Mouse (Mus musculus): ENCODE results near the gene Smoc1.

The Smoc1 gene

GRCm38 (mm10) chr12:81026277-81026994 lies at the start of gene Smoc1:
Gene Smoc1 (plus strand): TSS chr12:81026808.
- DNase-seq (ENCODE audit: low spot score) = peak; percentile 88

- peak; percentile 90 for DNase-seq (ENCODE audit: low spot score)
Measured at GRCm38 (mm10) chr12:80982326-80982725, 44.3 kb upstream of the Smoc1 start.

DNA sequence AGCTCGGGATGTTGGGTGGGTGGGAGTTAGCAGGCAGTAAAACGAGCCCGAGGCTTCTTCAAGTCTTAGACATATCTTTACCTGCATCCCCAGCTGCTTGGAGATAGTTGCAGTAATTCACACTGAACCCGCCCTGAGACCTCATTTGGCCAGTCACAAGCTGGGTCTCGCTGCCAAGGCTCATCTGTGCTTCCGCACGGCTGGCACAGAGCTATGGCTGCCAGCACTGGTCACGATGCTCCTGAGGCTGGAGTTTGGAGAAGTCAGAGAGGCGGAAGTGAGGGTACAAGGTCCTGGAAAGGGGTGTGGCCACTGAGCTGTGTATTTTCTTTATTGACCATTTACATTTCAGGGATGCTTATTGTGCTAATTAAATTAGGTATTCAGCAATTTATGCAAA lies 42.9 kb upstream of the Smoc1 start:
- no peak for DNase-seq (ENCODE audit: low spot score)

GRCm38 (mm10) chr12:80986628-80987027 lies 40.0 kb upstream of the Smoc1 start:
- DNase-seq (ENCODE audit: low spot score) = no peak

DNA sequence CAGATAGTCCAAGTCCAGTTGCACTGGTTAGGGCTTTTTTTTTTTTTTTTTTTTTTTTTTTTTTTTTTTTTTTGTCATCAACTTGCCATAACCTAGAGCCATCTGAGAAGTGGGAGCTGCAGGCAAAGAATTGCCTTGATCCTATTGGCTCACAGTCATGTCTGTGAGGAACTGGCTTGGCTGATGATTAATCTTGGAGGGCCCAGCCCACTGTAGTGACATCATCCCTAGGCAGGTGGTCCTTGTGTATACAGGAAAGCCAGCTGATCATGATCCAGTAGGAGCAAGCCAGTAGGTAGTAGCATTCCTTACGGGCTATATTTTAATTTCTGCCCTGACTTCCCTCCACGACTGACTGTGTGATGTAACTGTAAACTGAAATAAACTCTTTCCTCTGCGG lies 38.3 kb upstream of the Smoc1 start:
- no peak for DNase-seq (ENCODE audit: low spot score)

DNA sequence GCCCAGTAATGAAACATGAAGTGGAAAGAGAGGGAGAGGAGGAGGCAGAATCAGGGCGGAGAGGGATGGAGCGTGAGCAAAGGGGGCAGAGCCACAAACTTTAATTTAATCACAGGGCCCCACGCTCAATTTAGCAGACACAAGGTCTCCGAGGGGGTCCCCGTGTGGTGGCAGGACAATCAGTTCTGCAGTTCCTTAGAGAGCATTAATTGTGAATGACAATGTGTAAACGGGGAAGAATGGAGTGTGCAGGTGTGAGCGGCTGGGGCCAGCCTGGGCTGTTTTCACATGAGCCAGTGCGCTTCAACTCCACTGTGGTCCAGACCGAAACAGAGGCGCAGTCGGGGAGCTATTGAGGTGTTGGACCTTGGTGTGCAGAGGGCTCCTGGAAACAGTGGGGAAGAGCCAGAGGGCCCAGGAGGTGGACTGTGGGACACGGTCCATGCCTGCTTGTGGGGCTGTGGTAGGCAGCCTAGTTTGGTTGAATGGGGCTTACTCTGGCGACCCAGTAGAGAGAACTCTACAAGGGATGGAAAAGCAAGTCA lies 35.6 kb upstream of the Smoc1 start:
- DNase-seq (ENCODE audit: low spot score) = peak; percentile 75

DNA sequence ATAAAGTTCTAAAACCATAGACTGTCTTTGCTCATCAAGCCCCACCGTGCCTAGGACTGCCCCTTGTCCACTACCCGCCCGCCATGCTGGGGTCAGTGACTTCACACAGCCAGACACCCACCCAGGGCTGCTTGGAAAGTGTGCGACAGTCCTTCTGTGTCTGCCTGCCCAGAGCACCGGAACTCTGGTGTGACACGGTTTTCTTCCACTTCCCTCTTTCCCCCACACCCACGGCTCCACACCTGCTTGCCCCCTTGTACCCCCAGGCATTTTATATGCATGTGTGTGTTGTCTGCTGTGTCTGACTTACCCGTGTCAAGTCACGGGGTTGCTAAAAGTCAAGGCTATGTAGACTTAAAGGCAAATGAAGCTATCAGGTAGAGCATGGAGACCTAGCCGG lies 34.8 kb upstream of the Smoc1 start:
- no peak for DNase-seq (ENCODE audit: low spot score)

- no peak for DNase-seq (ENCODE audit: low spot score)
Measured at GRCm38 (mm10) chr12:80992540-80993122, 34.0 kb upstream of the Smoc1 start.

DNA sequence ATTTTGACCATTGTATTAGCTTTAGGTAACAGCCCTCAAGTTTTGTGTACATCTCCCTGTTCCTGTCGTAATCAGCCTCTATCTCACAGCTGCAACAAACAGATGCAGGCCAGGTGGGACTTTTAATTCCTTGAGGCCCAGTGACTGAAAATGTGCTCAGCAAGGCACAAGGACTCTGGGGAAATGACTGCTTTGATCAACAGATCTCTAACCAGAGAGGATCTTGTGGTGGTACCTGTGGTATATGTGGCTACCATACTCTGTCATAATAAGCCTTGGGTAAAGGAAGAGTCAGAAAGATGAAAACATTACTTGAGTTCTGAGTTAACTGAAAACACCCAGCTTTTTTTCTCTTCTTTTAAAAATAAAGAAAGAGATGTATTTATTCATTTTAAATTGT lies 32.8 kb upstream of the Smoc1 start:
- no peak for DNase-seq (ENCODE audit: low spot score)

DNA sequence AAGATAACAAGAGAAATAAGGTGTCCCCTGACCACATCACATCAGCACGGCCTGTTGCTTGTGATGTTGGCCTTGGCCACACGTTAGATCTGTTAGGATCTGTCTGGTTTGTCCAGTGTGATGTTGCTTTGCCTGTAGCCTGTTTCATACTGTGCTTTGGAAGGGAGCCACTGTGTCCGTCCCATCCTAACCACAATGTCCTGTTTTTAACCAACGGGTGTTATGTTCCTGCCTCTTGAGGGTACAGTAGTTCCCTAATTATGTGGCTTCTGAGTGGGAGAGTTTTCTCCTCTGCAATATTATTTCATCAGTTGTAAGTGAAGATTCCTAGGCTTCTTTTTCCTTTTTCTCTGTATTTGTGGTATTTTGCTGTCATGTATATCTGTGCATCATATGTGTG lies 31.3 kb upstream of the Smoc1 start:
- DNase-seq (ENCODE audit: low spot score) = no peak

DNA sequence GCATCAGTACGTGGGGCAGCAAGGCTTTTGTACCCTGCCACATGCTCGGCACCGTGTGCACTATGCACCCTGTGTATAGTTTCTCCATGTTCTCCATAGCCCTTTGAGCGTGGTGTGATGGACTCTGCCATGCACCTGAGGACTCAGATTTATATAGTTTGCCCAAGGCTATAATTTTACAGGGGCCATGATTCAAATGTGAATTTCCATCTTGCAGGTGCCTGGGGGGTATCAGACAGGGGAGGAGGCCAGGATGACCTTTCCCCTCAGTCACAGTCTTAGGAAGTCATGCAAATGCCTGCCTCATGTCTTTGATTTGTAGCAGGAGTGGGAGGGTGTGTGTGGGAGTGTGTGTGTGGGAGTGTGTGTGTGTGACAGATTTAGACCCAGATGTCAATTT lies 29.0 kb upstream of the Smoc1 start:
- no peak for DNase-seq (ENCODE audit: low spot score)

DNA sequence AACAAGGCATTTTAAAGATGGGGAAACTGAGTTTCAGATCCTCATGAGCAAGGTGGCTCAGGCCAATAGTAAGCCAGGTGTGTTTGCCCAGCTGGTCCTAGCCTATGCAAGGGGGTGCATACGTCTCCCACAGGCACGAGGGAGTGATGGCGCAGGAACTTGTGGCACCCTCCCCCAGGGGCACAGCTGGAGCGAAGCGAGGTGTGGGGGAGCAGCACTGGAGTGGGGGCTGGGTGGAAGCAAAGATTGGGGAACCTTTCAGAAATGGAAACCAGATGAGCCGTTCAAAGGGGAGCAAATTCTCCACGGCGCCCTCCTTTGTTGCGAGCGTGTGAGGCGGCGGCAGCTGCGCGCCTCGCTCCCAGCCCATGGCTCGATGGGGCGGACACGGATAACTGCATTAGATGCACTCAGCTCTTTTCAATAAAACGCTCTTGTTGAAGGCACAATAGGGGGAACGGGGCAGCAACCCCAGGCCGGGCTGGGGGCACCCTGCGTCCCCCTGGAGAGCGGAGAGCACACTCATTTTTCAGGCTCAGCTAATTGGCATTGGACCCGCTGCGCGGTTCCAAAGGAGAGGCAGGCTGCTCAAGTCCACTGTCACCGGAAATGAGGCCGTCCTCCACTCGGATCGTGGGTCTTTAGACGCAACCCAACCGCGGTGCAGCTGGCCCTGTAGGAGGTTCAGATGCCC lies 27.9 kb upstream of the Smoc1 start:
- peak; percentile 71 for DNase-seq (ENCODE audit: low spot score)

DNA sequence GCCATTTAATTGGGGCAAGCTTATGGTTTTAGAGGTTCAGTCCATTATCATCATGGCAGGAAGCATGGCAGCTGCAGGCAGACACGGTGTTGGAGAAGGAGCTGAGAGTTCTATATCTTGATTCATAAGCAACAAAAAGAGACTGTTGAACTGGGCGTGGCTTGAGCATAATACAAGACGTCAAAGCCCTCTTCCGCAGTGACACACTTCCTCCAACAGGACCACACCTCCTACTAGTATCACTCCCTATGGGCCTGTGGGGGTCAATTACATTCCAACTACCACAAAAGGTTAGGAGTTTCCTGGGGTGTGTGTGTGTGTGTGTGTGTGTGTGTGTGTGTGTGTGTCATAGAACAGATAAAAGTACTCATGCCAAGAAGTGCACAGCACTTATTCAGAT lies 25.7 kb upstream of the Smoc1 start:
- no peak for DNase-seq (ENCODE audit: low spot score)

- DNase-seq (ENCODE audit: low spot score) = peak; percentile 79
Measured at GRCm38 (mm10) chr12:81002841-81003635, 23.6 kb upstream of the Smoc1 start.

- no peak for DNase-seq (ENCODE audit: low spot score)
Measured at GRCm38 (mm10) chr12:81009813-81010212, 16.8 kb upstream of the Smoc1 start.

DNA sequence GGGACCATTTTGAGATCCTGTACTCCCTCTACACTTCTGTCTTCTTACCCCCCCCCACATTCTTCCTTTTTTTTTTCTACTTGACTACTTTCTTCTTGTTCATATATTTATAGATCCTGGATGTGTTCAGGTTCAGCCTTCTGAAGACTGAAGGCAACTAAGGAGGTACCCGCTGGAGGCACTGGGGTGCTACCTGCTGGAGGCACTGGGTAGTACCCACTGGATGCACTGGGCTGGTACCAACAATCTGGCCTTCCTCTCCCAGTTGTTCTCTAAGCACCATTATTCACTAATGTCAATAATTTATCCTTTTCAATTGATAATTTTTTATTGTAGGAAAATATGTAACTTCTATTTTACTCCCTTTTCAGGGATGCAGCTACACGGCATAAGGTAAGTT lies 14.6 kb upstream of the Smoc1 start:
- no peak for DNase-seq (ENCODE audit: low spot score)

- no peak for DNase-seq (ENCODE audit: low spot score)
Measured at GRCm38 (mm10) chr12:81013496-81013895, 13.1 kb upstream of the Smoc1 start.

DNA sequence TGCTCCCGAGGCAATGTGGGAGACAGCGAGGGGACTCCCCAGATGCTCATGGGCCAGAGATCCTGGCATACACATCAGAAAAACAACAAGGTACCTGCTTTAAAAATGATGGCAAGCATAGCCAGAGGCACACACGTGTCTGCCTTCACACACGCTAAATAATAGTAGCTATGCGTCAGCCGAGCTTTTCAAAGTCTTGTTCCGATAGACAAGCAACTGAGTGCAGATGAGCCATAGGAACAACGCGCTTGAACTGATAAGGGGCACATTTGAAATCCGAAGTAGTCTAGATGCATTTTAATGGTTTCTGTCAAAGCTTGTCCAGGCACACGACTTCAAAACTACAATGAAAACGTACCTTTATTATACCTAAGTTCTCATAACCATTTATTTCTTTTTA lies 9.0 kb upstream of the Smoc1 start:
- DNase-seq (ENCODE audit: low spot score) = no peak

- no peak for DNase-seq (ENCODE audit: low spot score)
Measured at GRCm38 (mm10) chr12:81018516-81019279, 7.9 kb upstream of the Smoc1 start.

GRCm38 (mm10) chr12:81019280-81019935 lies 7.2 kb upstream of the Smoc1 start:
- no peak for DNase-seq (ENCODE audit: low spot score)

- no peak for DNase-seq (ENCODE audit: low spot score)
Measured at GRCm38 (mm10) chr12:81024407-81024806, 2.2 kb upstream of the Smoc1 start.

Measured in retina, embryonic 14.5 days (tissue).